Mouse (Mus musculus) liver, postnatal 0 days (tissue): ENCODE results near the gene Csk. TPM values are rescaled to one million over a fixed set of nuclear protein-coding genes. Genes with fewer than 3 reads are reported as not detected.
A peak's percentile ranks its signal among the peaks of the same experiment; 100 is the strongest.

Experiments
- ATAC-seq: fragments of 200-750 bp; cut with Nextera tagmentation; 2 replicates; pipeline ENCODE4 v1.8.0; 2017; ENCODE audit warnings: mild to moderate bottlenecking, moderate library complexity
- DNase-seq: peaks from one replicate; pipeline ENCODE4 v3.0.0-alpha.2; 2016
- H3K27ac ChIP-seq: fragments of 300-500 bp; sonication (generic); 2 replicates; pipeline ENCODE4 v1.5.1; 2014; ENCODE audit warnings: antibody characterized with exemption, moderate library complexity, mild to moderate bottlenecking, low read depth
- H3K27me3 ChIP-seq: fragments of 300-500 bp; sonication (generic); 2 replicates; pipeline ENCODE4 v1.6.1; 2014; ENCODE audit warnings: low read length, control low read depth, mixed read lengths; ENCODE audit not compliant: insufficient read depth
- H3K36me3 ChIP-seq: fragments of 300-500 bp; sonication (generic); replicated peaks from 2 replicates; pipeline ENCODE4 v1.6.1; 2014; ENCODE audit warnings: mild to moderate bottlenecking, control low read depth, low read length, moderate library complexity, mixed read lengths; ENCODE audit not compliant: insufficient read depth
- H3K4me1 ChIP-seq: fragments of 300-500 bp; sonication (generic); 2 replicates; pipeline ENCODE4 v1.6.1; 2014; ENCODE audit warnings: antibody characterized with exemption, mild to moderate bottlenecking, control low read depth; ENCODE audit not compliant: insufficient read depth
- H3K4me2 ChIP-seq: fragments of 300-500 bp; sonication (generic); 2 replicates; pipeline ENCODE4 v1.6.1; 2014; ENCODE audit warnings: low read depth, mild to moderate bottlenecking, low read length, moderate library complexity, mixed read lengths
- H3K4me3 ChIP-seq: fragments of 300-500 bp; sonication (generic); 2 replicates; pipeline ENCODE4 v1.5.1; 2014; ENCODE audit warnings: low read depth, low read length
- H3K9ac ChIP-seq: fragments of 300-500 bp; sonication (generic); replicated peaks from 2 replicates; pipeline ENCODE4 v1.6.1; 2014; ENCODE audit warnings: mild to moderate bottlenecking, moderate library complexity
- H3K9me3 ChIP-seq: fragments of 300-500 bp; sonication (generic); 2 replicates; pipeline ENCODE4 v1.6.1; 2016; ENCODE audit warnings: mild to moderate bottlenecking, control low read depth, low read length, mixed read lengths
- CTCF ChIP-seq: sonication (generic); IDR thresholded peaks from 2 replicates; pipeline ENCODE4 v1.5.1; 2016; ENCODE audit warnings: antibody characterized with exemption, low read depth
- EP300 ChIP-seq: IDR thresholded peaks from 2 replicates; pipeline ENCODE4 v1.6.1; 2016; ENCODE audit warnings: antibody characterized with exemption, low read depth, mild to moderate bottlenecking
- WGBS: fragments of 180-500 bp; shearing (Covaris S2); extraction: QIAGEN DNeasy Blood & Tissue Kit; methylation state at CpG from one replicate; pipeline ENCODE4 v1.1.7; 2014; ENCODE audit not compliant: insufficient replicate concordance; 5-methylcytosine and 5-hydroxymethylcytosine counted together
- polyA plus RNA-seq: library from polyadenylated mRNA; unstranded; fragments of >200 nt; fragmentation: Nextera tagmentation; extraction: Ambion mirVana; gene quantifications from 2 replicates; pipeline ENCODE4 v1.2.1, GENCODE M21; 2015

Csk gene
- polyA plus RNA-seq, 1 experiment from 2014 or later = 15.5 TPM

DNA sequence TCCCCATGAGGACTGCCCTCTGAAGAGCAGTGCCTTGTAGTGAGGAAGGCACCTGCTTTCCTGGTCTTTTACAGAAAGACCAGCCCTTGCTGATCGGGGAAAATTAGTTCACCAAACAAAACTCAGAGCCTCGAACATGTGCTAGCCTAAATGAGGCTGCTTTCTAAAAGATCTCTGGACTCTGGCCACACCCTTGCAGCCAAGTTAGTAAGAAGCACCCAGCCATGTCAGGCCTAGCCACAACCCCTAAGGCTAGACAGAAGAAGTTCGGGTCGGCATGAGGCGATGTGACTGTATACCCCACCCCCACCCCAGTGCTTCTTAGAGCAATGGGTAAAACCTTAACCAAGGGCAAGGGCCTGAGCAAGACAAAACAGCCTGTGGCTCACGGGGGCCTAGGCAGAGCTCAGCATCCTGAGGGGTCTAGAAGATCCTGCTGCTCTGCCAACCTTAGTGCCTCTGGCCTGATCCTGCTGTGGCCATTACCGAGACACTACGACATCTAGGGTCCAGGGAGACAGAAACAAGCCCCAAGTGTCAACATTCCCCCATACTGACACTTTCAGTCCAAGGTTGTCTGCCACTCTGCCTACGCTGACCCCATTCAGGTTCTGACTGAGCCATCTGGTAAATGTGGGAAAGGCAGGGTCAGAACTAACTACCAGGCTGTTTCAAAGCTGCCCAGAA lies 10.1 kb downstream of the Csk start:
- DNase-seq = no peak
- WGBS = 18% methylated on average over 9 of the region's 9 CpGs

DNA sequence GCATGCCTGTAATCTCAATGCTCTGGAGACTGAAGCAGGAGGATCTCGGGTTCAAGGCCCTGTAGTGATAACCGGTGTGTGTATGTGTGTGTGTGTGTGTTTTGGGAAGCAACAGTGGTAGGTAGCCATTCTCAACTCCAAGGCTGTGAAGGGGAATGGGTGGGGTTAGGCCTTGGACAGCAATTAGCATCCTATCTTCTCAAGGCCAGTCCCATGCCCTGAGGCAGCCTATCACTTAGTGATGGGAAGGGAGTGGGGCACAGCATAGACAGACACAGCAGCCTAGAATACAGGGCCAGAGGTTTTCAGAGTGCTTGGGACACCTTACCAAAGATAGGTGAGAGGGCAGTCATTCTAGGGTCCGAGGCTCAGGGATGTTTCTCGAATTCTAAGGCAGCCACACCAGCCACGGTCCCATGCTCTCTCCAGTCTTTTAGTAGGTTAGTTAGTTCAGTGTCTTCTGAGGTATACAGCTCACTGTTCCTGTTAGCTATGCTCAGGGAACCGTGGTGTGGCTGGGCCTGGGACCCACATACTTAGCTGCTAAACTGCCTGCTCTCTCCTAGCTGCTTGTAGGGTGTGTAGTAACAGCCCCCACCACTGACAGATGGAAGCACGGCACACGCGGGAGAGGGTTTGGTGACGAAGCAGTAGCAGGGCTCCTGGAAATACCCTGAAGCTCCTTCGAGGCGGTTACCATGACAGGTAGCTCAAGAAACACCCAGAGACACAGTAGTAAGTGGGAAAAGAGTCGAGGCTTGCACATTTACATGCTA lies 11.5 kb downstream of the Csk start:
- Histone ChIP-seq H3K9me3 (no peaks in the 10 kb centered on the region), H3K27ac (peak overlapping the region; percentile 99), H3K4me1 (peaks cover 89% of the 10 kb centered on the region), H3K9ac (peak overlapping the region; percentile 52), H3K4me3 (peak overlapping the region; percentile 90; the same call in 1 of the 2 replicates), H3K4me2 (peak overlapping the region; percentile 93), H3K36me3 (peaks cover 4% of the 10 kb centered on the region), H3K27me3 (no peaks in the 10 kb centered on the region)
- DNase-seq = no peak
- no peak for TF ChIP-seq EP300
- ATAC-seq = no peak
- 61% methylated on average over 13 of the region's 13 CpGs for WGBS

More for the DNA sequence above, 10.1 kb downstream of the Csk start:
- Histone ChIP-seq H3K4me3 (peak overlapping the region; percentile 90), H3K9me3 (no peaks in the 10 kb centered on the region), H3K36me3 (peaks cover 4% of the 10 kb centered on the region), H3K9ac (peak overlapping the region; percentile 96), H3K4me2 (peak overlapping the region; percentile 93), H3K27me3 (no peaks in the 10 kb centered on the region), H3K27ac (peak overlapping the region; percentile 99), H3K4me1 (peaks cover 82% of the 10 kb centered on the region)
- TF ChIP-seq EP300 = no peak
- TF ChIP-seq CTCF = no peak
- no peak for ATAC-seq

DNA sequence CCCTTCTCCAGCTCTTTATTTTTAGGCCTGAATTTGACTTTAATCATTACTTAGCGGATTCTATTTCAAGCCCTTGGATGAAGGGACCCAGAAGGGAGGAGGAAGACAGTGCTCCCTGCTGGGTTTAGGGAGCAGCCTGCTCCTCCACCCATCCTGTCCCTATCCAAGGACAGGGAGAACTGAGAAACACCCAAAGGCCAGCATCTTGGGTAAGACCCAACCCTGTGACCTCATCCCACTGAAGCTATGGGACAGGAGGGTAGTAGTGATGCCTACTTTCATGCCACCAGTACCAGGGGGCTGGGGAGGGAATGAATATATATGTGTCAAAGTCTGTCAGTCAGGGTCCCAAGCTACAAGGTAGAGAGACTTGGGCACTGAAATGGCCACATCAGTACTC lies 12.4 kb downstream of the Csk start:
- no peak for ATAC-seq
- H3K27me3 ChIP-seq = no peaks in the 10 kb centered on the region

DNA sequence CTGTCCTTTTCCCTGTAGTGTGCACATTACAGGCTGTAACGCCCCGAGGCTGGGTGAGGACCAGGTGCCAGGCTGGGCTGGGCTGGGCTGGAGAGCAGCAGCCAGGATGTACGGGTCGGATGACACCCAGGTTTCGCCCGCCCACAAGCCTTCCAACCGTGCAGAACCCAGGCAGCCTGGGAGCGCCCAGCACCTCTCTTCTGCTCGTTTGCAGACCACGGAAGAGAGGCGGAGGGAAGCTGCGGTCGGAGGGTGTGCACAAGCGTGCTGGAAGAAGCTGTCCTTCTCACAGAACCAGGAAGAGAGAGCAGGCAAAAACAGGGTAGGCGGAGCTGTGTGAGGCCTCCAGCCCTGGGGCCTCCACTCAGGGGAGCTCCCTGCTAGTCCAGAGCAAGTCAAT lies 13.0 kb downstream of the Csk start:
- peak overlapping the region; percentile 13 for H3K4me3 ChIP-seq
- peak; percentile 85 for DNase-seq
- peak; percentile 44 for ATAC-seq
- H3K36me3 ChIP-seq = peaks cover 4% of the 10 kb centered on the region
- peak; percentile 10; the same call in 1 of the 2 replicates for TF ChIP-seq EP300
- TF ChIP-seq CTCF = no peak
- WGBS = 10% methylated on average over 15 of the region's 15 CpGs
- peaks cover 80% of the 10 kb centered on the region for H3K4me1 ChIP-seq
- peak overlapping the region; percentile 88 for H3K27ac ChIP-seq
- no peaks in the 10 kb centered on the region for H3K27me3 ChIP-seq
- no peaks in the 10 kb centered on the region for H3K9me3 ChIP-seq
- H3K4me2 ChIP-seq = peak overlapping the region; percentile 69
- H3K9ac ChIP-seq = peak overlapping the region; percentile 54

More for the DNA sequence above, 12.4 kb downstream of the Csk start:
- Histone ChIP-seq H3K4me1 (peaks cover 84% of the 10 kb centered on the region), H3K27ac (peak overlapping the region; percentile 88), H3K36me3 (peaks cover 4% of the 10 kb centered on the region), H3K4me2 (peak overlapping the region; percentile 69), H3K4me3 (no peak overlapping the region), H3K9ac (peak overlapping the region; percentile 52), H3K9me3 (no peaks in the 10 kb centered on the region)
- DNase-seq = no peak
- TF ChIP-seq EP300 = no peak
- TF ChIP-seq CTCF = no peak
- WGBS = 71% methylated on average over 1 of the region's 1 CpGs

DNA sequence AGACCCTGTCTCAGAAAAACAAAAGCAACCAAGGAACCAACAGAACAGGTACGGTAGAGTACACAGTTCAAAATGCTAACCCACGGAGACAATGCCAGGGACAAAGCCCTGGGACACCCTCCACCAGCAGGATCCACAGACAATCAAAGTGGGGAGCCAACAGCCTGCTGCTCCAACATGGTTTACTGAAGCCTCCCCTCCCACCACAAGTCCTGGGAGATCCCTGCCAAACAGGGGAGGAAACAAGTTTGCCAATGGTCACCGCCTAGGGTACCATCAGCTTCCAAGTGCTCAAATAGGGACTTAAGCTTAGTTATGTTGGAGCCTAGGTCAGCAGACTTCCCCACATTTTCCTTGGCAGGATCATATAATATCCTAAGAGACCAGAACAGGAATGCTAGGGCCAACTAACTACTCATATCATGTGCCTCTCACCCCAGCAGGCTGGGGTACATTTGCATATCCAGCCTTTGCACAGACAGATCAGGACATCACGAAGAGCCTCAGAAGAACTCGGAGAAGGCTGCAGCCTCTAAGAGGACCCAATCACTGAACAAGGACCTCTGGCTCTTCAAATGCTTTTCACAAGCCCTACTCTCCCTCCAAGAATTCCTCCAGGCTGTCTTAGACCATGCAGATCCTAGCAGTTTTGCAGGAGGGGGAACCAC lies 13.6 kb downstream of the Csk start:
- Histone ChIP-seq H3K4me3 (peak overlapping the region; percentile 13), H3K4me1 (peaks cover 84% of the 10 kb centered on the region), H3K9ac (peak overlapping the region; percentile 54), H3K27me3 (no peaks in the 10 kb centered on the region), H3K36me3 (peaks cover 6% of the 10 kb centered on the region), H3K4me2 (peak overlapping the region; percentile 69), H3K9me3 (no peaks in the 10 kb centered on the region), H3K27ac (peak overlapping the region; percentile 88)
- TF ChIP-seq CTCF = no peak
- TF ChIP-seq EP300 = no peak
- no peak for DNase-seq
- WGBS = 42% methylated on average over 5 of the region's 5 CpGs
- ATAC-seq = no peak
